Mouse (Mus musculus) ES-Bruce4 (cell line): Measurements from ENCODE around the gene Mat2a.

Source experiments
- CTCF ChIP-seq: IDR thresholded peaks from one replicate; pipeline ENCODE4 v1.8.1; 2011; ENCODE audit warnings: low read depth, low read length
- POLR2A ChIP-seq: IDR thresholded peaks from one replicate; pipeline ENCODE4 v1.8.1; 2011; ENCODE audit warnings: low read length; ENCODE audit not compliant: insufficient read depth

DNA sequence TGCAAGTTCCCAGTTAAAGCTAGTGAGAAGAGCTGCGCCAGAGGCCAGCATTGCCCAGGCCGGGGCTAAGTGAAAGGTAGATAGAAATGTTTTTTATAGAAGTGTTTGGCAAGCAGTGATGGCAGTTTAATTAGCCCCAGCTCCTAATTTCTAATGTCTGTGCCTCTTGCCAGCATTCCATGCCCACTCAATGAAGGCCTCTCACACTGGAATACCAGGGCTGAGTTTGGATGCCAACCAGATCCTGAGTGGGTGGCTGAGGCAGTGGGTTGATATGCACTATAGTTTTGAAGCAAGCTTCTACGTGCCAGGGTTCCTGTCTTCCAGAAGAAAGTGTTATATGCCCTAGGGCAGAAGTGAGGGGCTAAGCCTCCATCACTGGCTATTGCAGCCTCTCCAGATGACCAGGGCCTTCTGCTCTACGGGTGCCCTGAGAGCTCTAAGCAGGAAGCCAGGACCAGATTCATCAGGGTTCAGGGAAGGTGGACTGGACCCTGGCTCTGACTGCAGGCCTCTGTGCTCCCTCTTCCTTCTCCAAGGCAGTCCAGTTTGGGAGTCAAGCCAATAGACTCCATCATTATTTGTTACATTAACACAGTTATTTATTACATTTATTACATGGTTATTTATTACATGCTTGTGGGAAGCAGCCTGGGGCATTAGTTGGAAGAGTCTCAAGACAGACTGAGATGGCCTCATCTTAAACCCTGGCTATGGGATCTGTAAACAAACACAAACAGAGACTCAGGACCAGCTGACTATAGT, 36.0 kb upstream of the Mat2a start:
- TF ChIP-seq CTCF (no peak), POLR2A (no peak)
